Mouse (Mus musculus) heart, embryonic 12.5 days (tissue): ENCODE measurements at regions not wholly inside any gene's neighbourhood (a gene's known extent, or its start where the extent isn't known, plus 50 kb on each side); places are given as distances from the start of the nearest gene placed in this dataset.

Experiments used
- ATAC-seq: fragments of 200-750 bp; cut with Nextera tagmentation; 2 replicates; pipeline ENCODE4 v1.8.0; 2017; ENCODE audit warnings: moderate TSS enrichment, moderate library complexity; ENCODE audit not compliant: insufficient number of reproducible peaks, low FRiP score
- H3K27ac ChIP-seq: fragments of 300-500 bp; sonication (generic); 2 replicates; pipeline ENCODE4 v1.5.1; 2016; ENCODE audit warnings: mild to moderate bottlenecking, moderate library complexity; ENCODE audit not compliant: poor library complexity, severe bottlenecking
- H3K27me3 ChIP-seq: fragments of 300-500 bp; sonication (generic); replicated peaks from 2 replicates; pipeline ENCODE4 v1.6.1; 2016; ENCODE audit warnings: mild to moderate bottlenecking, moderate library complexity
- H3K36me3 ChIP-seq: fragments of 300-500 bp; sonication (generic); 2 replicates; pipeline ENCODE4 v1.6.1; 2016; ENCODE audit warnings: mild to moderate bottlenecking, moderate library complexity
- H3K4me1 ChIP-seq: fragments of 300-500 bp; sonication (generic); replicated peaks from 2 replicates; pipeline ENCODE4 v1.6.1; 2016; ENCODE audit warnings: mild to moderate bottlenecking
- H3K4me2 ChIP-seq: fragments of 300-500 bp; sonication (generic); 2 replicates; pipeline ENCODE4 v1.6.1; 2016; ENCODE audit warnings: mild to moderate bottlenecking, moderate library complexity
- H3K4me3 ChIP-seq: fragments of 300-500 bp; sonication (generic); 2 replicates; pipeline ENCODE4 v1.5.1; 2016; ENCODE audit warnings: mild to moderate bottlenecking
- H3K9ac ChIP-seq: fragments of 300-500 bp; sonication (generic); 2 replicates; pipeline ENCODE4 v1.6.1; 2016; ENCODE audit warnings: mild to moderate bottlenecking, moderate library complexity
- H3K9me3 ChIP-seq: fragments of 300-500 bp; sonication (generic); replicated peaks from 2 replicates; pipeline ENCODE4 v1.6.1; 2016; ENCODE audit warnings: mild to moderate bottlenecking, moderate library complexity
- WGBS: fragments of 180-500 bp; shearing (Covaris S2); methylation state at CpG from one replicate; pipeline ENCODE4 v1.1.7; 2016; 5-methylcytosine and 5-hydroxymethylcytosine counted together

GRCm38 (mm10) chrX:12472296-12472695 is 115.3 kb upstream of the Atp6ap2 start:
- WGBS: 75% methylated on average over 5 of the region's 5 CpGs
- no peak for ATAC-seq
- no peaks in the 10 kb centered on the region for H3K36me3 ChIP-seq
- no peak overlapping the region for H3K4me2 ChIP-seq
- H3K9ac ChIP-seq: no peak overlapping the region
- H3K4me1 ChIP-seq: peaks cover 5% of the 10 kb centered on the region; the same call in 1 of the 2 replicates
- no peaks in the 10 kb centered on the region for H3K9me3 ChIP-seq
- peaks cover 31% of the 10 kb centered on the region for H3K27me3 ChIP-seq
- H3K27ac ChIP-seq: no peak overlapping the region
- H3K4me3 ChIP-seq: no peak overlapping the region

- Histone ChIP-seq H3K4me2 (no peak overlapping the region), H3K36me3 (no peaks in the 10 kb centered on the region), H3K4me3 (no peak overlapping the region), H3K4me1 (no peaks in the 10 kb centered on the region), H3K27me3 (peaks cover 19% of the 10 kb centered on the region), H3K9ac (no peak overlapping the region), H3K9me3 (no peaks in the 10 kb centered on the region), H3K27ac (no peak overlapping the region)
- ATAC-seq: no peak
- WGBS: 63% methylated on average over 6 of the region's 6 CpGs
Observed at GRCm38 (mm10) chrX:12479207-12479606, 108.4 kb upstream of the Atp6ap2 start.

GRCm38 (mm10) chrX:12490957-12491356 is 96.6 kb upstream of the Atp6ap2 start:
- H3K27ac ChIP-seq: no peak overlapping the region
- H3K27me3 ChIP-seq: peaks cover 6% of the 10 kb centered on the region; the same call in 1 of the 2 replicates
- no peak overlapping the region for H3K4me3 ChIP-seq
- no peaks in the 10 kb centered on the region for H3K36me3 ChIP-seq
- no peak overlapping the region for H3K4me2 ChIP-seq
- WGBS: 82% methylated on average over 7 of the region's 7 CpGs
- no peak for ATAC-seq
- H3K4me1 ChIP-seq: no peaks in the 10 kb centered on the region
- peaks cover 9% of the 10 kb centered on the region for H3K9me3 ChIP-seq
- no peak overlapping the region for H3K9ac ChIP-seq

GRCm38 (mm10) chrX:12493216-12493615 is 94.4 kb upstream of the Atp6ap2 start:
- no peaks in the 10 kb centered on the region for H3K4me1 ChIP-seq
- H3K27me3 ChIP-seq: peaks cover 6% of the 10 kb centered on the region; the same call in 1 of the 2 replicates
- 48% methylated on average over 5 of the region's 5 CpGs for WGBS
- peaks cover 9% of the 10 kb centered on the region for H3K9me3 ChIP-seq
- H3K4me2 ChIP-seq: no peak overlapping the region
- H3K27ac ChIP-seq: no peak overlapping the region
- no peak overlapping the region for H3K9ac ChIP-seq
- ATAC-seq: no peak
- no peak overlapping the region for H3K4me3 ChIP-seq
- H3K36me3 ChIP-seq: no peaks in the 10 kb centered on the region

GRCm38 (mm10) chrX:12493916-12494315 is 93.7 kb upstream of the Atp6ap2 start:
- ATAC-seq: no peak
- peaks cover 6% of the 10 kb centered on the region; the same call in 1 of the 2 replicates for H3K27me3 ChIP-seq
- 65% methylated on average over 3 of the region's 3 CpGs for WGBS

GRCm38 (mm10) chrX:12494535-12494934 is 93.1 kb upstream of the Atp6ap2 start:
- no peak overlapping the region for H3K4me3 ChIP-seq
- ATAC-seq: no peak
- 60% methylated on average over 6 of the region's 6 CpGs for WGBS
- no peak overlapping the region for H3K4me2 ChIP-seq
- H3K9ac ChIP-seq: no peak overlapping the region
- H3K27ac ChIP-seq: no peak overlapping the region
- no peaks in the 10 kb centered on the region for H3K36me3 ChIP-seq
- peaks cover 9% of the 10 kb centered on the region for H3K9me3 ChIP-seq
- peaks cover 8% of the 10 kb centered on the region; the same call in 1 of the 2 replicates for H3K27me3 ChIP-seq
- no peaks in the 10 kb centered on the region for H3K4me1 ChIP-seq

More at GRCm38 (mm10) chrX:12493916-12494315, 93.7 kb upstream of the Atp6ap2 start:
- Histone ChIP-seq H3K4me3 (no peak overlapping the region), H3K4me1 (no peaks in the 10 kb centered on the region), H3K9me3 (peaks cover 9% of the 10 kb centered on the region), H3K4me2 (no peak overlapping the region), H3K27ac (no peak overlapping the region), H3K36me3 (no peaks in the 10 kb centered on the region), H3K9ac (no peak overlapping the region)

- Histone ChIP-seq H3K4me1 (no peaks in the 10 kb centered on the region), H3K4me2 (no peak overlapping the region), H3K4me3 (no peak overlapping the region), H3K36me3 (no peaks in the 10 kb centered on the region), H3K9me3 (peaks cover 3% of the 10 kb centered on the region; the same call in 1 of the 2 replicates), H3K9ac (no peak overlapping the region), H3K27me3 (peaks cover 23% of the 10 kb centered on the region), H3K27ac (no peak overlapping the region)
- no peak for ATAC-seq
- 77% methylated on average over 3 of the region's 3 CpGs for WGBS
Observed at GRCm38 (mm10) chrX:12500601-12501000, 87.0 kb upstream of the Atp6ap2 start.

GRCm38 (mm10) chrX:12502364-12502763 is 85.2 kb upstream of the Atp6ap2 start:
- no peak for ATAC-seq
- Histone ChIP-seq H3K4me1 (no peaks in the 10 kb centered on the region), H3K27ac (no peak overlapping the region), H3K4me2 (no peak overlapping the region), H3K9ac (no peak overlapping the region), H3K4me3 (no peak overlapping the region), H3K27me3 (peaks cover 28% of the 10 kb centered on the region), H3K9me3 (no peaks in the 10 kb centered on the region), H3K36me3 (no peaks in the 10 kb centered on the region)
- WGBS: 78% methylated on average over 4 of the region's 4 CpGs

- H3K4me3 ChIP-seq: no peak overlapping the region
- no peak overlapping the region for H3K9ac ChIP-seq
- H3K9me3 ChIP-seq: no peaks in the 10 kb centered on the region
- no peak overlapping the region for H3K27ac ChIP-seq
- no peak for ATAC-seq
- no peak overlapping the region for H3K4me2 ChIP-seq
- H3K27me3 ChIP-seq: peaks cover 28% of the 10 kb centered on the region
- no peaks in the 10 kb centered on the region for H3K36me3 ChIP-seq
- 71% methylated on average over 1 of the region's 1 CpGs for WGBS
- H3K4me1 ChIP-seq: no peaks in the 10 kb centered on the region
Observed at GRCm38 (mm10) chrX:12503581-12503980, 84.0 kb upstream of the Atp6ap2 start.

GRCm38 (mm10) chrX:12511119-12511518 is 76.5 kb upstream of the Atp6ap2 start:
- Histone ChIP-seq H3K36me3 (no peaks in the 10 kb centered on the region), H3K27me3 (peaks cover 13% of the 10 kb centered on the region), H3K27ac (no peak overlapping the region), H3K9me3 (no peaks in the 10 kb centered on the region), H3K4me2 (no peak overlapping the region), H3K4me3 (no peak overlapping the region), H3K9ac (no peak overlapping the region), H3K4me1 (no peaks in the 10 kb centered on the region)
- no peak for ATAC-seq
- 69% methylated on average over 3 of the region's 3 CpGs for WGBS

- Histone ChIP-seq H3K9ac (no peak overlapping the region), H3K27me3 (no peaks in the 10 kb centered on the region), H3K4me3 (no peak overlapping the region), H3K36me3 (no peaks in the 10 kb centered on the region), H3K4me2 (no peak overlapping the region), H3K27ac (no peak overlapping the region), H3K4me1 (no peaks in the 10 kb centered on the region), H3K9me3 (0 out of 2 replicates have a peak, but pooled peaks cover 2% of the 10 kb centered on the region)
- no peak for ATAC-seq
- 85% methylated on average over 3 of the region's 3 CpGs for WGBS
Observed at GRCm38 (mm10) chrX:12525044-12525443, 62.6 kb upstream of the Atp6ap2 start.
